Mouse (Mus musculus) heart, embryonic 16.5 days (tissue): ENCODE measurements at regions not wholly inside any gene's neighbourhood (a gene's known extent, or its start where the extent isn't known, plus 50 kb on each side); places are given as distances from the start of the nearest gene placed in this dataset.
"Not testable (repeated sequence)": the region's sequence is repeated elsewhere in the genome, so short reads cannot be mapped to it uniquely, and the experiment has no call there.

ENCODE experiments used
- ATAC-seq: fragments of 200-750 bp; cut with Nextera tagmentation; replicated peaks from 2 replicates; pipeline ENCODE4 v1.8.0; 2017; ENCODE audit warnings: moderate number of reproducible peaks; ENCODE audit not compliant: insufficient read depth, low FRiP score; ENCODE audit errors: extremely low read depth
- H3K27ac ChIP-seq: fragments of 300-500 bp; sonication (generic); 2 replicates; pipeline ENCODE4 v1.5.1; 2014; ENCODE audit warnings: mild to moderate bottlenecking, low read length, control low read depth, moderate library complexity
- H3K27me3 ChIP-seq: fragments of 300-500 bp; sonication (generic); 2 replicates; pipeline ENCODE4 v1.6.1; 2014; ENCODE audit warnings: low read length, mixed read lengths; ENCODE audit not compliant: control insufficient read depth, insufficient read depth
- H3K36me3 ChIP-seq: fragments of 300-500 bp; sonication (generic); 2 replicates; pipeline ENCODE4 v1.6.1; 2014; ENCODE audit not compliant: control insufficient read depth, insufficient read depth
- H3K4me1 ChIP-seq: fragments of 300-500 bp; sonication (generic); 2 replicates; pipeline ENCODE4 v1.6.1; 2014; ENCODE audit warnings: low read length, mixed read lengths; ENCODE audit not compliant: control insufficient read depth, insufficient read depth
- H3K4me2 ChIP-seq: fragments of 300-500 bp; sonication (generic); 2 replicates; pipeline ENCODE4 v1.6.1; 2014; ENCODE audit warnings: low read depth, mild to moderate bottlenecking, control low read depth, low read length
- H3K4me3 ChIP-seq: fragments of 300-500 bp; sonication (generic); 2 replicates; pipeline ENCODE4 v1.5.1; 2014; ENCODE audit warnings: mild to moderate bottlenecking, control low read depth, low read length
- H3K9ac ChIP-seq: fragments of 300-500 bp; sonication (generic); 2 replicates; pipeline ENCODE4 v1.6.1; 2014; ENCODE audit warnings: low read length, control low read depth
- H3K9me3 ChIP-seq: fragments of 300-500 bp; sonication (generic); replicated peaks from 2 replicates; pipeline ENCODE4 v1.6.1; 2016; ENCODE audit warnings: low read length; ENCODE audit not compliant: control insufficient read depth
- WGBS: fragments of 180-500 bp; shearing (Covaris S2); extraction: QIAGEN DNeasy Blood & Tissue Kit; methylation state at CpG from one replicate; pipeline ENCODE4 v1.1.7; 2014; 5-methylcytosine and 5-hydroxymethylcytosine counted together

DNA sequence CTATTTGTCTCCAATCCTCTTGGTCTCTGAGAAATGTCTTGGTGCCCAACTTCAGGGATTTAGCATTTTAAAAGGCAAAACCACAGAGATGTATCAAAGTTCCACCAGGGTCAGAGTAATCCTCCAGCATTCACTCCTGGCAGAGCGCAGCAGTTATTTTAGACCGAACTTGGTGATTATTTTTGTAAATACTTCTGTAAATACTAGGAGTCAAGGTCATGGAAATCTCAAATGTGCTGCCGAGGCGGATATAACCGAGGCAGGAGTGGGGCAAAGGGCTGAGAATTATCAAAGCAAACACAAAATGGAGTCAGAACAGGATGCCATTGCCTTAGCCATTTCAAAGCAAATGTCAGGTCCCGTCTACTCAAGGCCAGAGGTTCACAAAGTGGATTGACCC, 105.2 kb downstream of the Nucb2 start:
- no peak overlapping the region for H3K4me3 ChIP-seq
- H3K4me1 ChIP-seq = peaks cover 3% of the 10 kb centered on the region; the same call in 1 of the 2 replicates
- ATAC-seq = no peak
- no peaks in the 10 kb centered on the region for H3K9me3 ChIP-seq
- H3K36me3 ChIP-seq = no peaks in the 10 kb centered on the region
- 69% methylated on average over 6 of the region's 6 CpGs for WGBS
- H3K27ac ChIP-seq = no peak overlapping the region
- no peaks in the 10 kb centered on the region for H3K27me3 ChIP-seq
- no peak overlapping the region for H3K4me2 ChIP-seq
- H3K9ac ChIP-seq = no peak overlapping the region

DNA sequence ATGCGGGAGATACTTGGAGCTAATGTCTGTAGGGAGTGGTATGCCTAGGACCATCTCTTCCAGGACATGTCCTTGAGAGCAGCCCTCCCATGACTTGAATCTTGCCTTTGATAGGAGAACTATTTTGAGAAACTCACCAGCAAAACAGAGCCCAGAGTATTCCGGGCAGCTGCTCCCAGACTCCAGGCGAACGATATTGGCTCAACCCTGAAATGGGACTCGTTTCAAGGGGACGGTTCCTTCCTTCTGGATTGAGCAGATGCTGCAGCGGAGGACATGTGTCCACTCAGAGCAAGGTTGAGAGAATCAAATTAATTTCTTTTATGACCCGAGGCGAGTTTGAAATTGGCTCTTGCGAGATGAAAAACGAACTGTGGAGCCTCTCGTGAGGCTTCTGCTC, 105.7 kb downstream of the Nucb2 start:
- no peaks in the 10 kb centered on the region for H3K27me3 ChIP-seq
- no peaks in the 10 kb centered on the region for H3K9me3 ChIP-seq
- no peak overlapping the region for H3K4me3 ChIP-seq
- H3K9ac ChIP-seq = no peak overlapping the region
- WGBS = 64% methylated on average over 12 of the region's 12 CpGs
- H3K4me1 ChIP-seq = peaks cover 3% of the 10 kb centered on the region; the same call in 1 of the 2 replicates
- ATAC-seq = no peak
- H3K4me2 ChIP-seq = no peak overlapping the region
- no peak overlapping the region for H3K27ac ChIP-seq
- H3K36me3 ChIP-seq = no peaks in the 10 kb centered on the region

DNA sequence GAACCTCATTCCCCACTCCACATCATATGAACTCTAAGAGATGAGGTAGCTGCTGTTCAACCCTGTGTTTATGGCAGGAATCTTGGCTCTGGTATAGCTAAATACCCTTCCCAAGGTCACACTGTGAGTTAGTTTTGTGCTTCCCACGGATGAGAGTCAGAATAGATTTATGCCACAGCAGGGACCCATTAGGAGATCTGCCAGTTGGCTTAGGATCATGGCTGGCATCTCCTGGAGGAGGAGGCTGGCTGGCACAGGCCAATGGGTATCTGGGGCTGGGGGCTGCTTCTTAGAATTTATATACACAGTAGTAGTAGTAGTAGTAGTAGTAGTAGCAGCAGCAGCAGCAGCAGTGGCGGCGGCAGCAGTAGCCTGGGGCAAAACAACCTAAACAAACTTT, 111.8 kb downstream of the Nucb2 start:
- Histone ChIP-seq H3K9ac (no peak overlapping the region), H3K4me3 (no peak overlapping the region), H3K4me2 (no peak overlapping the region), H3K4me1 (no peaks in the 10 kb centered on the region), H3K36me3 (no peaks in the 10 kb centered on the region), H3K27ac (no peak overlapping the region), H3K27me3 (no peaks in the 10 kb centered on the region), H3K9me3 (no peaks in the 10 kb centered on the region)
- WGBS = 61% methylated on average over 3 of the region's 3 CpGs
- no peak for ATAC-seq

DNA sequence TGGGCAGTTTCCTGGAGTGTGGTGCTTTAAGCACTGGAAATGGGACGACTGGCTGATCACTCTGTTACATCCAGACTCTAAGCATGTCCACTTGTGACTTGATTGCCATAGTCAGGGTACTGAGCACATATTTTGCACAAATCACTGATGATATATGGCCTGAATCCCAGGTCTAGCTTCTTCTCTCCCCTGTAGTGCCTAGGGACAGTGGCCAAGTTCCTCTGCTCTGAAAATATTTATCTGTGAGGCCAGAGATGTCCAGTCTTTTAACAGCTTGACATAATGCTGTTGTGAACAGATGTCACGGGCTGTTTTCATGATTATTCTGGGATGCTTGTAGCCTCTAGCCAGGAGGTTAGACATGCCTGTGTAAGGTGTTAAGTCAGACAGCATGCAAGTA, 115.5 kb downstream of the Nucb2 start:
- 53% methylated on average over 2 of the region's 2 CpGs for WGBS
- H3K27me3 ChIP-seq = no peaks in the 10 kb centered on the region
- H3K4me2 ChIP-seq = no peak overlapping the region

DNA sequence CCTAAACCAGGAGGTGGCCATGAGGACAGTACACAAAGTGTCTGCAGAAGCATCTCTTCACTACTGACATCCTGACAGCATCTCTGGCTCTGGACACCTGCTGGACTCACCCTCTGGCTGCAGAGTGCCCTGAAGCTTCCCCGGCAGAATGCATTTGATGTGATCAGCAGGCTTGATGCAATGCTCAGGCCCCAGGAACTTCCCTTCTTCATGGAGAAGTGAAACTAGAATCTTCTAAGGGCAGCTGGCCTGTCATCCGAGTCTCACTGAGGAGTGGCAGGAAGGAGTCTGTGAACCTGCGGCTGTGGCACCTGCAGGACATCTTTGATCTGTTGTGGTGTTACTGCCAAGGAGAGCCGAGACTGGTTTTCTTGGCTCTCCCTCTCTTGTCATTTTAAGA, 116.2 kb downstream of the Nucb2 start:
- H3K9me3 ChIP-seq = no peaks in the 10 kb centered on the region
- WGBS = 73% methylated on average over 4 of the region's 4 CpGs

More for the DNA sequence above, 115.5 kb downstream of the Nucb2 start:
- no peak for ATAC-seq
- H3K27ac ChIP-seq = no peak overlapping the region
- no peaks in the 10 kb centered on the region for H3K9me3 ChIP-seq
- H3K4me3 ChIP-seq = no peak overlapping the region
- no peak overlapping the region for H3K9ac ChIP-seq
- H3K4me1 ChIP-seq = no peaks in the 10 kb centered on the region
- no peaks in the 10 kb centered on the region for H3K36me3 ChIP-seq

DNA sequence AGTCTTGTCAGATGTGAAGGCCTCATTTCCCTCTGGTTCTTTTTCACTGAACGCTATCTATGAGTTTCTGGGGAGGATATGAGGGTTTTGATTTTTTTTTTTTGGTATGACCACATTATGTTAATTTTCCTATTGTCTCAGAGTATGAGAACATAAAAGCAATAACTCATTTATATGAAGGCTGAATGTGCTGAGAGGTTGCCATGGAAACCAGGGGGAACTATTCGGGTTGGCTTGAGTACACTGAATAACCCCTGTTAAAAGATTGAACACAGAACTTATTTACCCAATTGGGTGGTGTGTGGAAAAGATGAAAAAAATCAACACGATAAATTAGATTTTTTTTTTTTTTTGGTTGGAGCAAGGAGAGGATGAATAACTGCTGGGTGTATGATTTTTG, 129.0 kb downstream of the Nucb2 start:
- no peak overlapping the region for H3K4me2 ChIP-seq
- no peaks in the 10 kb centered on the region for H3K36me3 ChIP-seq
- no peaks in the 10 kb centered on the region for H3K27me3 ChIP-seq
- 73% methylated on average over 3 of the region's 3 CpGs for WGBS
- H3K9ac ChIP-seq = no peak overlapping the region
- no peaks in the 10 kb centered on the region for H3K4me1 ChIP-seq
- ATAC-seq = no peak
- no peak overlapping the region for H3K4me3 ChIP-seq
- no peaks in the 10 kb centered on the region for H3K9me3 ChIP-seq
- H3K27ac ChIP-seq = no peak overlapping the region

More for the DNA sequence above, 116.2 kb downstream of the Nucb2 start:
- no peak overlapping the region for H3K27ac ChIP-seq
- H3K4me2 ChIP-seq = no peak overlapping the region
- no peaks in the 10 kb centered on the region for H3K36me3 ChIP-seq
- H3K27me3 ChIP-seq = no peaks in the 10 kb centered on the region
- H3K4me1 ChIP-seq = no peaks in the 10 kb centered on the region
- no peak overlapping the region for H3K9ac ChIP-seq
- ATAC-seq = no peak
- no peak overlapping the region for H3K4me3 ChIP-seq

DNA sequence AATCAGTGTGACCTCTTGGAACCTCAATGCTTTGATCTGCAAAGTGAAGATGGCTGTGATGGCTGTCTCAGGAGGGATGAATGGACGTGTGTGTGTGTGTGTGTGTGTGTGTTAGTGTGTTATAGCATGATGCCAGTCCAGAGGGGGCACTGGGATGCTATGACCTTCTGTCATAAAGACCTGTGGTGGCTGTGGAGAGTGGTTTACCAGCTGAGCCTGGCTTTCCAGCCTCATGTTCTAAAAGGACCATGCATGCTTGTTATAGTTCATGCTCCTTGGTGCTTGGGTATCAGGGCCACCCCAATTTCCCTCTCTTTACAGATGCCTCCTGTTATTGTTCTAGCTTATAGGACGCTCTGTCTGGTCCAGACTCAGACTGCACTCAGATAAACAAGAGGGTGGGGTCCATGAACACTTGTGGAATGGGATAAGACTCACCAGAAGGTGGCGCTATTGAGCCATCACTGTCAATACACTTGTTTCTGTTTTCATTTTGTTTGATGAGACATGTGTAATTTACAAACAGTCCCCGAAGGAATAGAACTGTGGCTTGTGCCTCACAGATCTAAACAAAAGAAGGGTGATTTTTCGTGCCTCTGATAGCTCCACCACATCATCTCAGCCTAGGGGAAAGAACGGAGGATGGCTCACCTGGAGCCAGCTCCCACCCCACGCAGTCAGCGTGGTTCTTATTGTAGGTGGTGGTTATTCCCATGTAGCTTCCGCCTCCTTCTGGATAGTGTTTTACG, 140.9 kb downstream of the Nucb2 start:
- Histone ChIP-seq H3K27ac (no peak overlapping the region), H3K27me3 (no peaks in the 10 kb centered on the region), H3K4me3 (no peak overlapping the region), H3K9ac (no peak overlapping the region), H3K9me3 (no peaks in the 10 kb centered on the region), H3K4me1 (no peaks in the 10 kb centered on the region), H3K36me3 (no peaks in the 10 kb centered on the region), H3K4me2 (no peak overlapping the region)
- ATAC-seq = no peak
- 50% methylated on average over 10 of the region's 10 CpGs for WGBS

DNA sequence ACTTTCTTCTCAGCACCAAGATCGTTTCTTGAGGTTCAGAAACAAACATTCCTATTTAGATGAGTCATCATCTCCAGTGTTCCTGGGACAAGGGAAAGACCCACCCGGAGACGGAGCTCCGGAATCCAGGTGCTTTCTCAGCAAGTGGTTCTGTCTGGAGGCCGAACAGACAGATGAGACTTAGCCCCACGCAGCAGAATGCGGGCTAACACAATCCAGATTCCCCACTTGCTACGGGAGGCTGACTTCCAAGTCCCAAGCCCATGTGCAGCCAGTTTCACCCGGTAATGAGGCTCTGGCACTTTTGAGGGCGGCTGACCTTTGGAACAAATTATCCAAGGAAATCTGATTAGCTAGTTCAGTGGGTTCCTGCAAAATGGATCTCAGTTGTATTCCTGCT, 150.3 kb downstream of the Nucb2 start:
- H3K4me3 ChIP-seq = no peak overlapping the region
- no peak overlapping the region for H3K27ac ChIP-seq
- no peak for ATAC-seq
- no peak overlapping the region for H3K4me2 ChIP-seq
- no peaks in the 10 kb centered on the region for H3K27me3 ChIP-seq
- H3K9ac ChIP-seq = no peak overlapping the region
- no peaks in the 10 kb centered on the region for H3K36me3 ChIP-seq
- no peaks in the 10 kb centered on the region for H3K9me3 ChIP-seq
- 58% methylated on average over 10 of the region's 10 CpGs for WGBS
- no peaks in the 10 kb centered on the region for H3K4me1 ChIP-seq

DNA sequence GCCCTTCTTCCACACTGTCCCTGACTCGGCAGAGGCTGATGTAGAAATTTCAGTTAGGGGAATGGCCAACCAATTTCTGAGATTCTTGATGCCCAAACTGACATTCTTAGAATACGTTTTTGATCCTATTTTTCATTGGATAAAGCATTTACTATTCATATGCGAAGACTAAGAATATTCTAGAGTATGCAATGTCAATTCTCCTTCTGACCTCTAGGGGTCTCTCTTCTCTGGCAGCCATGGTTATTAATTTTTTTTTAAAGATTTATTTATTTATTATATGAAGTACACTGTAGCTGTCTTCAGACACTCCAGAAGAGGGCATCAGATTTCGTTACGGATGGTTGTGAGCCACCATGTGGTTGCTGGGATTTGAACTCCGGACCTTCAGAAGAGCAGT, 152.9 kb downstream of the Nucb2 start:
- 87% methylated on average over 6 of the region's 6 CpGs for WGBS
- not testable (repeated sequence) for H3K4me3 ChIP-seq, H3K9ac ChIP-seq, ATAC-seq, H3K4me2 ChIP-seq, H3K9me3 ChIP-seq, H3K36me3 ChIP-seq, H3K4me1 ChIP-seq, H3K27me3 ChIP-seq, H3K27ac ChIP-seq
